Mouse (Mus musculus) small intestine, adult 2 months (tissue): ENCODE measurements around the gene Gm10799.
"Not testable (repeated sequence)": the region's sequence is repeated elsewhere in the genome, so short reads cannot be mapped to it uniquely, and the experiment has no call there.

ENCODE experiments used
- CTCF ChIP-seq: fragments of 200-500 bp; IDR thresholded peaks from 2 replicates; pipeline ENCODE4 v1.5.1; 2012; ENCODE audit warnings: low read depth, mild to moderate bottlenecking, control low read depth, inconsistent platforms, low read length, moderate library complexity, mixed read lengths; ENCODE audit not compliant: insufficient replicate concordance, insufficient read length; ENCODE audit errors: extremely low read depth
- POLR2A ChIP-seq: fragments of 200-500 bp; IDR thresholded peaks from 2 replicates; pipeline ENCODE4 v1.6.1; 2012; ENCODE audit warnings: low read depth, mild to moderate bottlenecking, control low read depth, inconsistent platforms, low read length, moderate library complexity

GRCm38 (mm10) chr2:104111170-104111797, 42.9 kb upstream of the Gm10799 start:
- TF ChIP-seq CTCF, POLR2A: not testable (repeated sequence)
